Mouse (Mus musculus) liver, postnatal 0 days (tissue): ENCODE measurements at regions not wholly inside any gene's neighbourhood (a gene's known extent, or its start where the extent isn't known, plus 50 kb on each side); places are given as distances from the start of the nearest gene placed in this dataset.
A peak's percentile ranks its signal among the peaks of the same experiment; 100 is the strongest.

ENCODE experiments used
- ATAC-seq: fragments of 200-750 bp; cut with Nextera tagmentation; 2 replicates; pipeline ENCODE4 v1.8.0; 2017; ENCODE audit warnings: mild to moderate bottlenecking, moderate library complexity
- DNase-seq: peaks from one replicate; pipeline ENCODE4 v3.0.0-alpha.2; 2016
- H3K27ac ChIP-seq: fragments of 300-500 bp; sonication (generic); 2 replicates; pipeline ENCODE4 v1.5.1; 2014; ENCODE audit warnings: antibody characterized with exemption, moderate library complexity, mild to moderate bottlenecking, low read depth
- H3K27me3 ChIP-seq: fragments of 300-500 bp; sonication (generic); 2 replicates; pipeline ENCODE4 v1.6.1; 2014; ENCODE audit warnings: low read length, control low read depth, mixed read lengths; ENCODE audit not compliant: insufficient read depth
- H3K36me3 ChIP-seq: fragments of 300-500 bp; sonication (generic); replicated peaks from 2 replicates; pipeline ENCODE4 v1.6.1; 2014; ENCODE audit warnings: mild to moderate bottlenecking, control low read depth, low read length, moderate library complexity, mixed read lengths; ENCODE audit not compliant: insufficient read depth
- H3K4me1 ChIP-seq: fragments of 300-500 bp; sonication (generic); 2 replicates; pipeline ENCODE4 v1.6.1; 2014; ENCODE audit warnings: antibody characterized with exemption, mild to moderate bottlenecking, control low read depth; ENCODE audit not compliant: insufficient read depth
- H3K4me2 ChIP-seq: fragments of 300-500 bp; sonication (generic); 2 replicates; pipeline ENCODE4 v1.6.1; 2014; ENCODE audit warnings: low read depth, mild to moderate bottlenecking, low read length, moderate library complexity, mixed read lengths
- H3K4me3 ChIP-seq: fragments of 300-500 bp; sonication (generic); 2 replicates; pipeline ENCODE4 v1.5.1; 2014; ENCODE audit warnings: low read depth, low read length
- H3K9ac ChIP-seq: fragments of 300-500 bp; sonication (generic); replicated peaks from 2 replicates; pipeline ENCODE4 v1.6.1; 2014; ENCODE audit warnings: mild to moderate bottlenecking, moderate library complexity
- H3K9me3 ChIP-seq: fragments of 300-500 bp; sonication (generic); 2 replicates; pipeline ENCODE4 v1.6.1; 2016; ENCODE audit warnings: mild to moderate bottlenecking, control low read depth, low read length, mixed read lengths
- CTCF ChIP-seq: sonication (generic); IDR thresholded peaks from 2 replicates; pipeline ENCODE4 v1.5.1; 2016; ENCODE audit warnings: antibody characterized with exemption, low read depth
- EP300 ChIP-seq: IDR thresholded peaks from 2 replicates; pipeline ENCODE4 v1.6.1; 2016; ENCODE audit warnings: antibody characterized with exemption, low read depth, mild to moderate bottlenecking
- WGBS: fragments of 180-500 bp; shearing (Covaris S2); extraction: QIAGEN DNeasy Blood & Tissue Kit; methylation state at CpG from one replicate; pipeline ENCODE4 v1.1.7; 2014; ENCODE audit not compliant: insufficient replicate concordance; 5-methylcytosine and 5-hydroxymethylcytosine counted together

DNA sequence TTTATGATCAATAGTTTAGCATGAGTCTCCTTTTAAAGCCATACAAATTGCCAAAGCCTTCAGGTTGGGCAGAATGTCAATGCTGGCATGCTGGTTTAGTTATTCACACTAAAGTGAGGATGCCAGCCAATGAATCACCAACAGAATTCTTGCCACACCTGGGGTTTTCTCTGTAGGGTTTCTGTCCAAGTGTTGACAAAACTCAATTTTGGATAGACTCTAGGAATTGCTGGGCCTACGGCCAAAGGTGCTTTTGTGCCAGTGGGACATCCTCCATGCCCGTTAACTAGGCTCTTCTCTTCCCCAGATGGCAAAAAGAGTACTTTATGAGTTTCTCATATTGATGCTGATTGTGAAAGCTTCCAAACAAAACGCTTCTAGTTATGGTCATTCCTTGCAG is 167.6 kb upstream of the Gm9833 start:
- 79% methylated on average over 3 of the region's 3 CpGs for WGBS
- Histone ChIP-seq H3K9ac (no peak overlapping the region), H3K4me3 (no peak overlapping the region), H3K27me3 (no peaks in the 10 kb centered on the region), H3K4me2 (no peak overlapping the region), H3K9me3 (no peaks in the 10 kb centered on the region), H3K36me3 (no peaks in the 10 kb centered on the region), H3K4me1 (no peaks in the 10 kb centered on the region; the same call in 1 of the 2 replicates), H3K27ac (no peak overlapping the region)
- TF ChIP-seq CTCF: no peak
- TF ChIP-seq EP300: no peak
- DNase-seq (no peak), ATAC-seq (no peak)

- TF ChIP-seq EP300 (no peak), CTCF (no peak)
- no peaks in the 10 kb centered on the region for H3K27me3 ChIP-seq
- H3K9ac ChIP-seq: no peak overlapping the region
- no peak for DNase-seq
- H3K4me2 ChIP-seq: no peak overlapping the region
- no peaks in the 10 kb centered on the region for H3K9me3 ChIP-seq
- peak; percentile 35; the same call in 1 of the 2 replicates for ATAC-seq
- H3K4me1 ChIP-seq: no peaks in the 10 kb centered on the region; the same call in 1 of the 2 replicates
- WGBS: 56% methylated on average over 1 of the region's 1 CpGs
- H3K4me3 ChIP-seq: no peak overlapping the region
- H3K27ac ChIP-seq: no peak overlapping the region
- no peaks in the 10 kb centered on the region for H3K36me3 ChIP-seq
These were observed 166.2 kb upstream of the Gm9833 start for GRCm38 (mm10) chr3:9921730-9922129.

DNA sequence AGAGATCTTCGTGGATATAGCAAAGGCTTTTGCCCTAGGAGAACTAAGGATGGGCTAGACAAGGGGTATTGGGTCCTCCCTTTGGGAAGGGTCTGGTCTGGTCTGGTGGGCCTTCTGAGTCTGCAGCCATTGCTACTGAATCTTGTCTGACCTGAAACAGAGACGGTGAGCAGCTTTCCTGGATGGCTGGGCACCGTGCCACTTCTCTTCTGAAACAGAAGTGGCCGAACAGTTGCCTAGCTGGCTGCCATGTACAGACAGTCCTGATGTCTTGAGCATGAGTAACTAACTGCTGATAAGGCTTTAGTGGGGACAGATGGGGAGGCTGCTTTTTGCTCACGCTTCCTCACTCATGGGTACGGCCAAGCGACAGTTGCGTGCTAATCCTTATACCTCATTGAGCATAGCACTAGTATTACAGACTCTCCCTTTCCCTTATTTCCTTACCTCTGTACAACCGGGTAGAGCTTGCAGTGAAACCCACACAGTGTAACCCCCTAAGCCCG is 165.3 kb upstream of the Gm9833 start:
- no peaks in the 10 kb centered on the region for H3K27me3 ChIP-seq
- DNase-seq (no peak), ATAC-seq (no peak)
- no peaks in the 10 kb centered on the region for H3K9me3 ChIP-seq
- H3K4me2 ChIP-seq: no peak overlapping the region
- H3K9ac ChIP-seq: no peak overlapping the region
- no peak overlapping the region for H3K27ac ChIP-seq
- WGBS: 77% methylated on average over 10 of the region's 10 CpGs
- H3K4me3 ChIP-seq: no peak overlapping the region
- H3K4me1 ChIP-seq: no peaks in the 10 kb centered on the region; the same call in 1 of the 2 replicates
- H3K36me3 ChIP-seq: no peaks in the 10 kb centered on the region
- no peak for TF ChIP-seq EP300
- TF ChIP-seq CTCF: no peak

GRCm38 (mm10) chr3:9924630-9925029 is 163.3 kb upstream of the Gm9833 start:
- H3K9ac ChIP-seq: no peak overlapping the region
- DNase-seq (no peak), ATAC-seq (no peak)
- H3K27me3 ChIP-seq: no peaks in the 10 kb centered on the region
- H3K4me2 ChIP-seq: no peak overlapping the region
- no peak overlapping the region for H3K4me3 ChIP-seq
- TF ChIP-seq EP300 (no peak), CTCF (no peak)
- H3K9me3 ChIP-seq: no peaks in the 10 kb centered on the region
- H3K4me1 ChIP-seq: no peaks in the 10 kb centered on the region; the same call in 1 of the 2 replicates
- H3K27ac ChIP-seq: no peak overlapping the region
- WGBS: 42% methylated on average over 1 of the region's 1 CpGs
- H3K36me3 ChIP-seq: no peaks in the 10 kb centered on the region

DNA sequence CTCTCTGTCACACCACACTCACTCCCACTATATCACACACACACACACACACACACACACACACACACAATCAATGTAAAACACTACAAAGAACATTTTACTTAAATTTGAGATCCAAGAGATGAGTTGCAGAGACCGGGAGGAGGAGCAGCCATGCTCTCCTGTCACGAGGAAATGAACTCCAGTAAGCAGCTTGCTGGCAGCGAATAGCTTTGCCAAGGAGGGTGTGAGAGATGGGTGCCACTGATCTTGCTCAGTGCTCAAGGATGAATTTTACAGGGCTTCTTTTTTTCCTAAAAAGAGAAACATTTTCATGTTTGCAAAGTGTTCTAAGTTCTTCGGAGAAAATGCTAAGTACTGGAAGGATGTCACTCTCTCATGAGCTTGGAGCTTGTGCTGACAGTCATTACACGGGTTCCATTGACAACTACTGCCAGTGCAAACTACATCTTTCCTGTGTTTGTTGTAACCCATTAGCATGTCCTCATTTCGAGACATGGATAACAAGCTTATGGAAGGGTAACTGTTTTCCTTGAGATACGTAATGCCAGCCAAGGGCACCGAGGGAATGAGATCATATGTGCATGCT is 151.0 kb upstream of the Gm9833 start:
- Histone ChIP-seq H3K9me3 (no peaks in the 10 kb centered on the region), H3K4me2 (no peak overlapping the region), H3K4me3 (no peak overlapping the region), H3K9ac (no peak overlapping the region), H3K27me3 (no peaks in the 10 kb centered on the region), H3K4me1 (peaks cover 4% of the 10 kb centered on the region), H3K36me3 (no peaks in the 10 kb centered on the region), H3K27ac (no peak overlapping the region)
- ATAC-seq: no peak
- whole genome bisulfite sequencing: 70% methylated on average over 8 of the region's 8 CpGs
- TF ChIP-seq CTCF: no peak
- TF ChIP-seq EP300: no peak
- no peak for DNase-seq

DNA sequence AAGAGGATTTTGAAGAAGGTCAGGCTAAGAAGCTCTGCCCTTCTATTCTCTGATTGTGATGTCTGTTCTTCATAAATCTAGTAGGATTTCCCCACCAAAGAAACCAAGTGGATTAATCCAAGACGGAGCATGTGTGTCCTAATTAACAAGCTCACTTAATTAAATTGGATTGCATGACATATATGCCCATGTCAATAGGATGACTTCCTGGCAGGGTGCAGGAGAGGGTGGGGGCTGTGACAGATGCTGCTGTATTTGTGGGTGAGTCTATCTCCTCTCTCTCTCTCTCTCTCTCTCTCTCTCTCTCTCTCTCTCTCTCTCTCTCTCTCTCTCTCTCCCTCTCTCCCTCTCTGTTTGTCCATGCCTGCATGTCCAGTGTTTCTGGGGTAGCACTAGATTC is 149.3 kb upstream of the Gm9833 start:
- 77% methylated on average over 1 of the region's 1 CpGs for WGBS
- no peak overlapping the region for H3K27ac ChIP-seq

More for the DNA sequence above, 149.3 kb upstream of the Gm9833 start:
- no peak for TF ChIP-seq EP300
- TF ChIP-seq CTCF: no peak
- Histone ChIP-seq H3K27me3 (no peaks in the 10 kb centered on the region), H3K4me2 (no peak overlapping the region), H3K4me3 (no peak overlapping the region), H3K36me3 (no peaks in the 10 kb centered on the region), H3K9me3 (no peaks in the 10 kb centered on the region), H3K4me1 (peaks cover 4% of the 10 kb centered on the region), H3K9ac (no peak overlapping the region)
- ATAC-seq (no peak), DNase-seq (no peak)
